Mouse (Mus musculus): ENCODE results near the gene Slc44a4. TPM values are rescaled to one million over a fixed set of nuclear protein-coding genes. Genes with fewer than 3 reads are reported as not detected.

Gene Slc44a4
- polyA plus RNA-seq, 1 experiment = 14.6 TPM

- peak; percentile 54 for TF ChIP-seq TCF12 (IDR thresholded peaks at IDR 0.05; ENCODE audit: insufficient read depth, poor library complexity, severe bottlenecking)
- TF ChIP-seq TCF3 (IDR thresholded peaks at IDR 0.05; ENCODE audit: insufficient read length, low read depth) = peak; percentile 57
- TF ChIP-seq MYOG (IDR thresholded peaks at IDR 0.05; ENCODE audit: control insufficient read depth in 1 of 3, insufficient read depth in 1 of 3, insufficient read length in 2 of 3, low read depth in 2 of 3) = peak; percentile 53 to 95 (median 90)
- TF ChIP-seq MAX (IDR thresholded peaks at IDR 0.05; ENCODE audit: low read depth) = no peak
- TF ChIP-seq USF1 (IDR thresholded peaks at IDR 0.05; ENCODE audit: low read depth) = no peak
- TF ChIP-seq MYOD1 (IDR thresholded peaks at IDR 0.05; ENCODE audit: control insufficient read depth in 1 of 3, insufficient read length in 2 of 3, low read depth in 2 of 3) = peak in 2 of 3 experiments; percentile 93 to 97
- no peak for TF ChIP-seq E2F4 (IDR thresholded peaks at IDR 0.05; ENCODE audit: insufficient read depth)
- peak; percentile 74 for TF ChIP-seq POLR2A (IDR thresholded peaks at IDR 0.05; ENCODE audit: insufficient read length, low read depth)
- TF ChIP-seq POLR2AphosphoS2 (IDR thresholded peaks at IDR 0.05; ENCODE audit: insufficient read length, low read depth) = peak; percentile 69
- peak overlapping the region; percentile 48 for H3ac ChIP-seq (ENCODE audit: control insufficient read depth, insufficient read length)
- H3K4me2 ChIP-seq (ENCODE audit: low read depth) = peak overlapping the region; percentile 66
- H3K27me3 ChIP-seq (ENCODE audit: control insufficient read depth, insufficient read depth, insufficient read length) = no peaks in the 10 kb centered on the region
- no peaks in the 10 kb centered on the region for H3K36me3 ChIP-seq (ENCODE audit: control insufficient read depth, insufficient read depth)
- H3K79me2 ChIP-seq (ENCODE audit: control insufficient read depth, insufficient read depth) = peaks cover 2% of the 10 kb centered on the region
- H3K4me3 ChIP-seq = peak overlapping the region; percentile 29
Measured at GRCm38 (mm10) chr17:34894074-34894597, 20.1 kb upstream of the Slc44a4 start.

DNA sequence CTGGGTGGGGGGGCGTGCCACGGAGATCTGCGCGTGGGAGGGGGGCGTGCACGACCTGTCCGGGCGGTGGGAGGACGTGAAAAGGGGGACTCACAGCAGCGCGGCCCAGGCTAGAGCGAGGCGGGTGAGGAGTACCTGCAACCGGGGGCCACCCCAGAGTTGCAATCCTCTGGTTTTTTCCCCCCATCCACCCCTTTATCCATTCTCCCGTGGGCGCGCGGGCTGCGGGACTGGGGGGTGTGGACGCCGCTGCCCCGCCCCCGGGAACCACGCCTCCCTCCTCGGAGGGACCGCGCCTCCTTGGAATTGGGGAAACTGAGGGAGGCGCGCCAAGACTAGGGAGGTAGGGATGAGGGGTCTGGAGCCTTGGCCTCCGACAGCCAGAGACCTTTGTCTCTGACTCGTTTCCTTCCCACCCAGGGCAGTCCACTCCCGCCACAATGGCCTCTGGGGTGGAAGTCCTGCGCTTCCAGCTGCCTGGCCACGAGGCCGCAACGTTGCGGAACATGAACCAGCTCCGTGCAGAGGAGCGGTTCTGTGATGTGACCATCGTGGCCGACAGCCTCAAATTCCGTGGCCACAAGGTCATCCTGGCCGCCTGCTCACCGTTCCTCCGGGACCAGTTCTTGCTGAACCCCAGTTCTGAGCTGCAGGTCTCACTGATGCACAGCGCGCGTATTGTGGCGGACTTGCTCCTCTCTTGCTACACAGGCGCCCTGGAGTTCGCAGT is 19.3 kb upstream of the Slc44a4 start:
- TF ChIP-seq TCF12 (IDR thresholded peaks at IDR 0.05; ENCODE audit: insufficient read depth, poor library complexity, severe bottlenecking) (no peak), MYOG (IDR thresholded peaks at IDR 0.05; ENCODE audit: control insufficient read depth in 1 of 3, insufficient read depth in 1 of 3, insufficient read length in 2 of 3, low read depth in 2 of 3) (no peak), POLR2AphosphoS2 (IDR thresholded peaks at IDR 0.05; ENCODE audit: insufficient read length, low read depth) (peak; percentile 8), POLR2A (IDR thresholded peaks at IDR 0.05; ENCODE audit: insufficient read length, low read depth) (peak; percentile 10), MYOD1 (IDR thresholded peaks at IDR 0.05; ENCODE audit: control insufficient read depth in 1 of 3, insufficient read length in 2 of 3, low read depth in 2 of 3) (peak in 2 of 3 experiments; percentile 3 to 12), TCF3 (IDR thresholded peaks at IDR 0.05; ENCODE audit: insufficient read length, low read depth) (no peak)
- Histone ChIP-seq H3ac (ENCODE audit: control insufficient read depth, insufficient read length) (peak overlapping the region; percentile 48), H3K36me3 (ENCODE audit: control insufficient read depth, insufficient read depth) (no peaks in the 10 kb centered on the region), H3K4me3 (peak overlapping the region; percentile 29), H3K27me3 (ENCODE audit: control insufficient read depth, insufficient read depth, insufficient read length) (no peaks in the 10 kb centered on the region), H3K79me2 (ENCODE audit: control insufficient read depth, insufficient read depth) (peaks cover 10% of the 10 kb centered on the region), H3K4me2 (ENCODE audit: low read depth) (peak overlapping the region; percentile 65)

DNA sequence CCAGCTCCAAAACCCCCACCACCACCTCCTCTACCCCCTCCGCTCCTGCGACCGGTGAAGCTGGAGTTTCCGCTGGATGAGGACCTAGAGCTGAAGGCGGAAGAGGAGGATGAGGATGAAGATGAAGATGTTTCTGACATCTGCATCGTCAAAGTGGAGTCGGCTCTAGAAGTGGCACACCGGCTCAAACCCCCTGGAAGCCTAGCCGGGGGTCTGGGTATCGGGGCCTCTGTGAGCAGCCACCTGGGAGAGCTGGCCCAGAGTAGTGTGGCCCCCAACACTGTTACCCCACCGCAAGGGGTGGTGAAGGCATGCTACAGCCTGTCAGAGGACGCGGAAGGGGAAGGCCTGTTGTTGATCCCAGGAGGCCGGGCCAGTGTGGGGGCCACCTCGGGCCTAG is 18.5 kb upstream of the Slc44a4 start:
- Histone ChIP-seq H3K27me3 (ENCODE audit: control insufficient read depth, insufficient read depth, insufficient read length) (no peaks in the 10 kb centered on the region), H3ac (ENCODE audit: control insufficient read depth, insufficient read length) (peak overlapping the region; percentile 48), H3K79me2 (ENCODE audit: control insufficient read depth, insufficient read depth) (peaks cover 18% of the 10 kb centered on the region), H3K4me3 (peak overlapping the region; percentile 29), H3K36me3 (ENCODE audit: control insufficient read depth, insufficient read depth) (no peaks in the 10 kb centered on the region), H3K4me2 (ENCODE audit: low read depth) (no peak overlapping the region)
- TF ChIP-seq TCF12 (IDR thresholded peaks at IDR 0.05; ENCODE audit: insufficient read depth, poor library complexity, severe bottlenecking) = no peak
- TF ChIP-seq E2F4 (IDR thresholded peaks at IDR 0.05; ENCODE audit: insufficient read depth) = no peak
- no peak for TF ChIP-seq POLR2AphosphoS2 (IDR thresholded peaks at IDR 0.05; ENCODE audit: insufficient read length, low read depth)
- no peak for TF ChIP-seq MYOD1 (IDR thresholded peaks at IDR 0.05; ENCODE audit: control insufficient read depth in 1 of 3, insufficient read length in 2 of 3, low read depth in 2 of 3)
- TF ChIP-seq SRF (IDR thresholded peaks at IDR 0.05; ENCODE audit: control insufficient read depth, insufficient read length, low read depth) = no peak
- TF ChIP-seq CEBPB (IDR thresholded peaks at IDR 0.05; ENCODE audit: insufficient read depth, poor library complexity, severe bottlenecking) = no peak
- no peak for TF ChIP-seq TCF3 (IDR thresholded peaks at IDR 0.05; ENCODE audit: insufficient read length, low read depth)
- no peak for TF ChIP-seq POLR2A (IDR thresholded peaks at IDR 0.05; ENCODE audit: insufficient read length, low read depth)
- no peak for TF ChIP-seq MAX (IDR thresholded peaks at IDR 0.05; ENCODE audit: low read depth)
- no peak for TF ChIP-seq REST (IDR thresholded peaks at IDR 0.05; ENCODE audit: insufficient read depth, insufficient read length)
- no peak for TF ChIP-seq USF1 (IDR thresholded peaks at IDR 0.05; ENCODE audit: low read depth)
- no peak for TF ChIP-seq MYOG (IDR thresholded peaks at IDR 0.05; ENCODE audit: control insufficient read depth in 1 of 3, insufficient read depth in 1 of 3, insufficient read length in 2 of 3, low read depth in 2 of 3)

DNA sequence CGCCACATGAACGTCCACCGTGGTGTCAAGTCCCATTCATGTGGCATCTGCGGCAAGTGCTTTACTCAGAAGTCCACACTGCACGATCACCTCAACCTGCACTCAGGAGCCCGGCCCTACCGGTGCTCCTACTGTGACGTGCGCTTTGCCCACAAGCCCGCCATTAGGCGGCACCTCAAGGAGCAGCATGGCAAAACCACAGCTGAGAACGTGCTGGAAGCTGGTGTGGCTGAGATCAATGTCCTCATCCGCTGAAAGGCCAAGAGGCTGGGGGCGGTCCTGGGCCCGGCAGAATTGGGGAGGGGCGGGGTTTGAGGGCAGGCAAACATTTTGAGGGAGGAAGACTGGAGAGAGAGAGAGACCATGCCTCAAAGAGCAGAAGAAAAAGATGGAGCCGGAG is 17.9 kb upstream of the Slc44a4 start:
- no peak overlapping the region for H3K4me3 ChIP-seq
- TF ChIP-seq POLR2A (IDR thresholded peaks at IDR 0.05; ENCODE audit: insufficient read length, low read depth) = no peak
- no peak for TF ChIP-seq MAX (IDR thresholded peaks at IDR 0.05; ENCODE audit: low read depth)
- TF ChIP-seq E2F4 (IDR thresholded peaks at IDR 0.05; ENCODE audit: insufficient read depth) = no peak
- no peak for TF ChIP-seq REST (IDR thresholded peaks at IDR 0.05; ENCODE audit: insufficient read depth, insufficient read length)
- TF ChIP-seq MYOD1 (IDR thresholded peaks at IDR 0.05; ENCODE audit: control insufficient read depth in 1 of 3, insufficient read length in 2 of 3, low read depth in 2 of 3) = no peak
- no peak for TF ChIP-seq POLR2AphosphoS2 (IDR thresholded peaks at IDR 0.05; ENCODE audit: insufficient read length, low read depth)
- TF ChIP-seq TCF12 (IDR thresholded peaks at IDR 0.05; ENCODE audit: insufficient read depth, poor library complexity, severe bottlenecking) = no peak
- TF ChIP-seq MYOG (IDR thresholded peaks at IDR 0.05; ENCODE audit: control insufficient read depth in 1 of 3, insufficient read depth in 1 of 3, insufficient read length in 2 of 3, low read depth in 2 of 3) = no peak
- TF ChIP-seq SRF (IDR thresholded peaks at IDR 0.05; ENCODE audit: control insufficient read depth, insufficient read length, low read depth) = no peak
- no peak for TF ChIP-seq TCF3 (IDR thresholded peaks at IDR 0.05; ENCODE audit: insufficient read length, low read depth)
- TF ChIP-seq USF1 (IDR thresholded peaks at IDR 0.05; ENCODE audit: low read depth) = no peak
- TF ChIP-seq CEBPB (IDR thresholded peaks at IDR 0.05; ENCODE audit: insufficient read depth, poor library complexity, severe bottlenecking) = no peak
- H3K27me3 ChIP-seq (ENCODE audit: control insufficient read depth, insufficient read depth, insufficient read length) = no peaks in the 10 kb centered on the region
- H3K4me2 ChIP-seq (ENCODE audit: low read depth) = no peak overlapping the region
- peaks cover 24% of the 10 kb centered on the region for H3K79me2 ChIP-seq (ENCODE audit: control insufficient read depth, insufficient read depth)
- no peak overlapping the region for H3ac ChIP-seq (ENCODE audit: control insufficient read depth, insufficient read length)
- no peaks in the 10 kb centered on the region for H3K36me3 ChIP-seq (ENCODE audit: control insufficient read depth, insufficient read depth)
